Mouse (Mus musculus): ENCODE measurements at regions not wholly inside any gene's neighbourhood (a gene's known extent, or its start where the extent isn't known, plus 50 kb on each side); places are given as distances from the start of the nearest gene placed in this dataset.

- 77% methylated on average over 13 of the region's 13 CpGs for WGBS
- peaks cover 3 to 9% of the 10 kb centered on the region in 2 experiments for H3K4me1 ChIP-seq (ENCODE audit: control insufficient read depth in 2 of 2, insufficient read depth in 2 of 2, low read length in 2 of 2)
- H3K4me2 ChIP-seq (ENCODE audit: low read length), result no peak overlapping the region
- ATAC-seq (ENCODE audit: insufficient number of reproducible peaks, insufficient read depth, low FRiP score, low read depth), result no peak
- H3K27me3 ChIP-seq (ENCODE audit: control insufficient read depth, insufficient read depth, low read length), result no peaks in the 10 kb centered on the region
- H3K9ac ChIP-seq (ENCODE audit: low read length), result no peak overlapping the region
- H3K4me3 ChIP-seq (ENCODE audit: control insufficient read depth in 1 of 2, insufficient read depth in 1 of 2, low read depth in 1 of 2, low read length in 2 of 2), result no peak overlapping the region
- no peak overlapping the region for H3K27ac ChIP-seq (replicated peaks in 1 of 2; ENCODE audit: control insufficient read depth in 1 of 2, insufficient read depth in 1 of 2, low read depth in 2 of 2, low read length in 2 of 2)
- no peaks in the 10 kb centered on the region for H3K36me3 ChIP-seq (ENCODE audit: control insufficient read depth, insufficient read depth, low read length)
- H3K9me3 ChIP-seq (ENCODE audit: control insufficient read depth, low read length), result no peaks in the 10 kb centered on the region
These were observed 116.3 kb downstream of the 2410131K14Rik start for GRCm38 (mm10) chr5:118361133-118361852.

- H3K4me3 ChIP-seq (ENCODE audit: control insufficient read depth in 1 of 2, insufficient read depth in 1 of 2, low read depth in 1 of 2, low read length in 2 of 2), result no peak overlapping the region
- no peak for ATAC-seq (ENCODE audit: insufficient number of reproducible peaks, insufficient read depth, low FRiP score, low read depth)
- WGBS, result 59% methylated on average over 8 of the region's 8 CpGs
- H3K4me1 ChIP-seq (ENCODE audit: control insufficient read depth in 2 of 2, insufficient read depth in 2 of 2, low read length in 2 of 2), result peaks cover 8 to 14% of the 10 kb centered on the region in 2 experiments
- no peak overlapping the region for H3K4me2 ChIP-seq (ENCODE audit: low read length)
- no peak overlapping the region for H3K9ac ChIP-seq (ENCODE audit: low read length)
- H3K36me3 ChIP-seq (ENCODE audit: control insufficient read depth, insufficient read depth, low read length), result no peaks in the 10 kb centered on the region
- H3K27ac ChIP-seq (replicated peaks in 1 of 2; ENCODE audit: control insufficient read depth in 1 of 2, insufficient read depth in 1 of 2, low read depth in 2 of 2, low read length in 2 of 2), result no peak overlapping the region
- H3K27me3 ChIP-seq (ENCODE audit: control insufficient read depth, insufficient read depth, low read length), result no peaks in the 10 kb centered on the region
- no peaks in the 10 kb centered on the region for H3K9me3 ChIP-seq (ENCODE audit: control insufficient read depth, low read length)
These were observed 116.9 kb downstream of the 2410131K14Rik start for GRCm38 (mm10) chr5:118361853-118362406.

- 54% methylated on average over 4 of the region's 4 CpGs for WGBS
- peaks cover 9 to 19% of the 10 kb centered on the region in 2 experiments for H3K4me1 ChIP-seq (ENCODE audit: control insufficient read depth in 2 of 2, insufficient read depth in 2 of 2, low read length in 2 of 2)
These were observed 117.7 kb downstream of the 2410131K14Rik start for GRCm38 (mm10) chr5:118362738-118363137.

GRCm38 (mm10) chr5:118363154-118363553, 118.1 kb downstream of the 2410131K14Rik start:
- H3K27me3 ChIP-seq (ENCODE audit: control insufficient read depth, insufficient read depth, low read length), result no peaks in the 10 kb centered on the region
- no peaks in the 10 kb centered on the region for H3K9me3 ChIP-seq (ENCODE audit: control insufficient read depth, low read length)
- WGBS, result 56% methylated on average over 6 of the region's 6 CpGs
- H3K27ac ChIP-seq (replicated peaks in 1 of 2; ENCODE audit: control insufficient read depth in 1 of 2, insufficient read depth in 1 of 2, low read depth in 2 of 2, low read length in 2 of 2), result no peak overlapping the region
- peaks cover 9 to 19% of the 10 kb centered on the region in 2 experiments for H3K4me1 ChIP-seq (ENCODE audit: control insufficient read depth in 2 of 2, insufficient read depth in 2 of 2, low read length in 2 of 2)
- no peak overlapping the region for H3K9ac ChIP-seq (ENCODE audit: low read length)
- ATAC-seq (ENCODE audit: insufficient number of reproducible peaks, insufficient read depth, low FRiP score, low read depth), result no peak
- H3K4me2 ChIP-seq (ENCODE audit: low read length), result no peak overlapping the region
- no peak overlapping the region for H3K4me3 ChIP-seq (ENCODE audit: control insufficient read depth in 1 of 2, insufficient read depth in 1 of 2, low read depth in 1 of 2, low read length in 2 of 2)
- no peaks in the 10 kb centered on the region for H3K36me3 ChIP-seq (ENCODE audit: control insufficient read depth, insufficient read depth, low read length)

More at GRCm38 (mm10) chr5:118362738-118363137, 117.7 kb downstream of the 2410131K14Rik start:
- no peaks in the 10 kb centered on the region for H3K9me3 ChIP-seq (ENCODE audit: control insufficient read depth, low read length)
- no peaks in the 10 kb centered on the region for H3K27me3 ChIP-seq (ENCODE audit: control insufficient read depth, insufficient read depth, low read length)
- H3K36me3 ChIP-seq (ENCODE audit: control insufficient read depth, insufficient read depth, low read length), result no peaks in the 10 kb centered on the region
- no peak overlapping the region for H3K4me3 ChIP-seq (ENCODE audit: control insufficient read depth in 1 of 2, insufficient read depth in 1 of 2, low read depth in 1 of 2, low read length in 2 of 2)
- no peak overlapping the region for H3K9ac ChIP-seq (ENCODE audit: low read length)
- no peak overlapping the region for H3K27ac ChIP-seq (replicated peaks in 1 of 2; ENCODE audit: control insufficient read depth in 1 of 2, insufficient read depth in 1 of 2, low read depth in 2 of 2, low read length in 2 of 2)
- no peak overlapping the region for H3K4me2 ChIP-seq (ENCODE audit: low read length)
- no peak for ATAC-seq (ENCODE audit: insufficient number of reproducible peaks, insufficient read depth, low FRiP score, low read depth)

GRCm38 (mm10) chr5:118364646-118365045, 119.6 kb downstream of the 2410131K14Rik start:
- no peak overlapping the region for H3K9ac ChIP-seq (ENCODE audit: low read length)
- WGBS, result 74% methylated on average over 4 of the region's 4 CpGs
- H3K9me3 ChIP-seq (ENCODE audit: control insufficient read depth, low read length), result no peaks in the 10 kb centered on the region
- no peak overlapping the region for H3K27ac ChIP-seq (replicated peaks in 1 of 2; ENCODE audit: control insufficient read depth in 1 of 2, insufficient read depth in 1 of 2, low read depth in 2 of 2, low read length in 2 of 2)
- H3K4me2 ChIP-seq (ENCODE audit: low read length), result no peak overlapping the region
- no peaks in the 10 kb centered on the region for H3K27me3 ChIP-seq (ENCODE audit: control insufficient read depth, insufficient read depth, low read length)
- no peaks in the 10 kb centered on the region for H3K36me3 ChIP-seq (ENCODE audit: control insufficient read depth, insufficient read depth, low read length)
- no peak overlapping the region for H3K4me3 ChIP-seq (ENCODE audit: control insufficient read depth in 1 of 2, insufficient read depth in 1 of 2, low read depth in 1 of 2, low read length in 2 of 2)
- peaks cover 9 to 19% of the 10 kb centered on the region in 2 experiments for H3K4me1 ChIP-seq (ENCODE audit: control insufficient read depth in 2 of 2, insufficient read depth in 2 of 2, low read length in 2 of 2)
- no peak for ATAC-seq (ENCODE audit: insufficient number of reproducible peaks, insufficient read depth, low FRiP score, low read depth)

GRCm38 (mm10) chr5:118365196-118365595, 120.2 kb downstream of the 2410131K14Rik start:
- H3K4me2 ChIP-seq (ENCODE audit: low read length), result no peak overlapping the region
- no peak overlapping the region for H3K9ac ChIP-seq (ENCODE audit: low read length)
- 72% methylated on average over 7 of the region's 7 CpGs for WGBS
- H3K27me3 ChIP-seq (ENCODE audit: control insufficient read depth, insufficient read depth, low read length), result no peaks in the 10 kb centered on the region
- no peaks in the 10 kb centered on the region for H3K9me3 ChIP-seq (ENCODE audit: control insufficient read depth, low read length)
- no peak overlapping the region for H3K4me3 ChIP-seq (ENCODE audit: control insufficient read depth in 1 of 2, insufficient read depth in 1 of 2, low read depth in 1 of 2, low read length in 2 of 2)
- H3K36me3 ChIP-seq (ENCODE audit: control insufficient read depth, insufficient read depth, low read length), result no peaks in the 10 kb centered on the region
- ATAC-seq (ENCODE audit: insufficient number of reproducible peaks, insufficient read depth, low FRiP score, low read depth), result no peak
- no peak overlapping the region for H3K27ac ChIP-seq (replicated peaks in 1 of 2; ENCODE audit: control insufficient read depth in 1 of 2, insufficient read depth in 1 of 2, low read depth in 2 of 2, low read length in 2 of 2)
- H3K4me1 ChIP-seq (ENCODE audit: control insufficient read depth in 2 of 2, insufficient read depth in 2 of 2, low read length in 2 of 2), result peaks cover 9 to 16% of the 10 kb centered on the region in 2 experiments

GRCm38 (mm10) chr5:118365651-118366050, 120.6 kb downstream of the 2410131K14Rik start:
- Histone ChIP-seq H3K9me3 (ENCODE audit: control insufficient read depth, low read length) (no peaks in the 10 kb centered on the region), H3K4me3 (ENCODE audit: control insufficient read depth in 1 of 2, insufficient read depth in 1 of 2, low read depth in 1 of 2, low read length in 2 of 2) (no peak overlapping the region), H3K4me2 (ENCODE audit: low read length) (no peak overlapping the region), H3K27ac (replicated peaks in 1 of 2; ENCODE audit: control insufficient read depth in 1 of 2, insufficient read depth in 1 of 2, low read depth in 2 of 2, low read length in 2 of 2) (no peak overlapping the region), H3K9ac (ENCODE audit: low read length) (no peak overlapping the region), H3K4me1 (ENCODE audit: control insufficient read depth in 2 of 2, insufficient read depth in 2 of 2, low read length in 2 of 2) (peaks cover 9 to 13% of the 10 kb centered on the region in 2 experiments), H3K27me3 (ENCODE audit: control insufficient read depth, insufficient read depth, low read length) (no peaks in the 10 kb centered on the region), H3K36me3 (ENCODE audit: control insufficient read depth, insufficient read depth, low read length) (no peaks in the 10 kb centered on the region)
- WGBS, result 45% methylated on average over 5 of the region's 5 CpGs
- ATAC-seq (ENCODE audit: insufficient number of reproducible peaks, insufficient read depth, low FRiP score, low read depth), result no peak
